9 mouse cellular contexts compared by ENCODE assay signal in genomic region chrX:135761707-135762106, GRCm38 (mm10). TPM values are rescaled to one million over a fixed set of nuclear protein-coding genes. Genes with fewer than 3 reads are reported as not detected.
A peak's percentile ranks its signal among the peaks of the same experiment; 100 is the strongest.
DNase-seq lines count a peak whose midpoint lies in the region; ATAC-seq and TF ChIP-seq lines count a peak whose summit lies in the region.
"Had no signal": no experiment of that assay in that cellular context is flagged by ENCODE, and none has a peak within 500 bp of the region (broad histone marks: within the 10 kb centered on the region; RNA-seq: fewer than 3 reads in every experiment).

No protein-coding gene starts in this region.

- TF ChIP-seq CTCF in stomach, postnatal 0 days (IDR thresholded peaks at IDR 0.05; ENCODE audit: low read depth), result peak; percentile 68

- H3K4me3 ChIP-seq in stomach, postnatal 0 days (ENCODE audit: low read depth, low read length), result no peak overlapping the region
- H3K4me3 ChIP-seq in hindbrain, embryonic 16.5 days (ENCODE audit: low read length), result no peak overlapping the region
- H3K4me3 ChIP-seq: embryonic facial prominence, embryonic 15.5 days had no signal

- no peak for TF ChIP-seq EP300 in stomach, postnatal 0 days (optimal IDR thresholded peaks at IDR 0.05)

- no peaks in the 10 kb centered on the region for H3K9me3 ChIP-seq in stomach, postnatal 0 days (ENCODE audit: control insufficient read depth, low read length)
- no peaks in the 10 kb centered on the region for H3K9me3 ChIP-seq in hindbrain, embryonic 16.5 days (ENCODE audit: control insufficient read depth, low read length)
- H3K9me3 ChIP-seq: embryonic facial prominence, embryonic 15.5 days had no signal

- no peak overlapping the region for H3K4me2 ChIP-seq in stomach, postnatal 0 days (replicated peaks; ENCODE audit: low read depth)
- H3K4me2 ChIP-seq in hindbrain, embryonic 16.5 days (ENCODE audit: low read length), result no peak overlapping the region
- H3K4me2 ChIP-seq: embryonic facial prominence, embryonic 15.5 days had no signal

- no peaks in the 10 kb centered on the region for H3K4me1 ChIP-seq in stomach, postnatal 0 days (replicated peaks; ENCODE audit: control insufficient read depth, insufficient read depth)
- H3K4me1 ChIP-seq in hindbrain, embryonic 16.5 days (ENCODE audit: control insufficient read depth, insufficient read depth, low read depth, low read length), result no peaks in the 10 kb centered on the region
- H3K4me1 ChIP-seq: embryonic facial prominence, embryonic 15.5 days had no signal

- peak; percentile 13 for DNase-seq in cerebellum, adult 11 months
- DNase-seq in cerebellum, adult 9-11 months, result no peak
- peak; percentile 13 to 30 for DNase-seq in left cerebral cortex, adult 18-20 months (ENCODE audit: low spot score in 2 of 2)
- DNase-seq in left cerebral cortex, adult 8-10 months (ENCODE audit: low spot score in 2 of 2), result no peak
- DNase-seq in ZHBTc4 (ENCODE audit: low read depth, low spot score), result peak; percentile 18
- peak; percentile 54 for DNase-seq in kidney, postnatal 10 days
- no peak for DNase-seq in stomach, postnatal 0 days (ENCODE audit: low spot score)

- ATAC-seq in stomach, postnatal 0 days (ENCODE audit: low FRiP score, low TSS enrichment), result no peak
- no peak for ATAC-seq in hindbrain, embryonic 16.5 days

- no peak overlapping the region for H3K27ac ChIP-seq in stomach, postnatal 0 days (replicated peaks)
- no peak overlapping the region for H3K27ac ChIP-seq in hindbrain, embryonic 16.5 days (ENCODE audit: low read depth, low read length)
- H3K27ac ChIP-seq: embryonic facial prominence, embryonic 15.5 days had no signal

- H3K9ac ChIP-seq in stomach, postnatal 0 days (ENCODE audit: low read length), result no peak overlapping the region
- H3K9ac ChIP-seq in hindbrain, embryonic 16.5 days (ENCODE audit: low read depth, low read length), result no peak overlapping the region
- H3K9ac ChIP-seq: embryonic facial prominence, embryonic 15.5 days had no signal

- H3K27me3 ChIP-seq in stomach, postnatal 0 days (ENCODE audit: control insufficient read depth, insufficient read depth, low read length), result no peaks in the 10 kb centered on the region
- H3K27me3 ChIP-seq in hindbrain, embryonic 16.5 days (replicated peaks; ENCODE audit: control insufficient read depth, insufficient read depth, low read length), result no peaks in the 10 kb centered on the region
- H3K27me3 ChIP-seq: embryonic facial prominence, embryonic 15.5 days had no signal

- no peaks in the 10 kb centered on the region for H3K36me3 ChIP-seq in stomach, postnatal 0 days (ENCODE audit: control insufficient read depth, insufficient read depth, low read length)
- H3K36me3 ChIP-seq in hindbrain, embryonic 16.5 days (ENCODE audit: control insufficient read depth, insufficient read depth, low read length), result peaks cover 7% of the 10 kb centered on the region
- H3K36me3 ChIP-seq: embryonic facial prominence, embryonic 15.5 days had no signal

RNA-seq across cellular contexts. Expression of gene Armcx5, which starts 19.2 kb away (rescaled TPM):
- 10 to 100 TPM; 30.0 to 32.9 TPM for total RNA-seq in left cerebral cortex, adult 18-20 months (2021)
- total RNA-seq in left cerebral cortex, adult 8-10 months (2022), result 10 to 100 TPM; 39.1 to 47.5 (median 40.0) TPM
- polyA plus RNA-seq in stomach, postnatal 0 days (2015; fragmentation: Nextera tagmentation; extraction: Ambion mirVana), result 6.5 TPM in 2 replicates
- 12.0 and 13.2 TPM in 2 replicates for polyA plus RNA-seq in hindbrain, embryonic 16.5 days (2015; fragmentation: Nextera tagmentation; extraction: Ambion mirVana)

RNA-seq across cellular contexts. Expression of gene Gprasp1, which starts 19.2 kb away (rescaled TPM):
- total RNA-seq in left cerebral cortex, adult 18-20 months (2021), result 100 to 1,000 TPM; 340 to 388 TPM
- 100 to 1,000 TPM; 353 to 382 (median 370) TPM for total RNA-seq in left cerebral cortex, adult 8-10 months (2022)
- polyA plus RNA-seq in stomach, postnatal 0 days (2015; fragmentation: Nextera tagmentation; extraction: Ambion mirVana), result 10.9 and 11.3 TPM in 2 replicates
- 236 and 260 TPM in 2 replicates for polyA plus RNA-seq in hindbrain, embryonic 16.5 days (2015; fragmentation: Nextera tagmentation; extraction: Ambion mirVana)

RNA-seq across cellular contexts. Expression of gene Bhlhb9, which starts 35.7 kb away (rescaled TPM):
- 10 to 100 TPM; 62.7 to 64.4 TPM for total RNA-seq in left cerebral cortex, adult 18-20 months (2021)
- total RNA-seq in left cerebral cortex, adult 8-10 months (2022), result 10 to 100 TPM; 59.8 to 72.1 (median 67.6) TPM
- polyA plus RNA-seq in stomach, postnatal 0 days (2015; fragmentation: Nextera tagmentation; extraction: Ambion mirVana), result 16.1 and 16.6 TPM in 2 replicates
- polyA plus RNA-seq in hindbrain, embryonic 16.5 days (2015; fragmentation: Nextera tagmentation; extraction: Ambion mirVana), result 114 and 120 TPM in 2 replicates

RNA-seq across cellular contexts. Expression of gene Tmsb15a, which starts 36.6 kb away (rescaled TPM):
- not detected for total RNA-seq in left cerebral cortex, adult 18-20 months (2021)
- total RNA-seq in left cerebral cortex, adult 8-10 months (2022), result not detected
- not detected in 2 replicates for polyA plus RNA-seq in stomach, postnatal 0 days (2015; fragmentation: Nextera tagmentation; extraction: Ambion mirVana)
- polyA plus RNA-seq in hindbrain, embryonic 16.5 days (2015; fragmentation: Nextera tagmentation; extraction: Ambion mirVana), result not detected in 2 replicates

Comparison
In these comparisons a context has a peak if more than half of its experiments do, and no peak if none do; other contexts are left out.
1. DNase-seq: peak in cerebellum, adult 11 months (single experiment), left cerebral cortex, adult 18-20 months (2 of 2), ZHBTc4 (single experiment) and kidney, postnatal 10 days (single experiment); none in cerebellum, adult 9-11 months (single experiment), left cerebral cortex, adult 8-10 months (0 of 2) and stomach, postnatal 0 days (single experiment).